Mouse (Mus musculus) ES-Bruce4 (cell line): ENCODE results near the gene Limk2.

Experiments
- CTCF ChIP-seq: IDR thresholded peaks from one replicate; pipeline ENCODE4 v1.8.1; 2011; ENCODE audit warnings: low read depth, low read length
- EP300 ChIP-seq: IDR thresholded peaks from 2 replicates; pipeline ENCODE4 v1.6.1; 2011; ENCODE audit warnings: low read depth, low read length; ENCODE audit not compliant: insufficient read depth
- POLR2A ChIP-seq: IDR thresholded peaks from one replicate; pipeline ENCODE4 v1.8.1; 2011; ENCODE audit warnings: low read length; ENCODE audit not compliant: insufficient read depth

DNA sequence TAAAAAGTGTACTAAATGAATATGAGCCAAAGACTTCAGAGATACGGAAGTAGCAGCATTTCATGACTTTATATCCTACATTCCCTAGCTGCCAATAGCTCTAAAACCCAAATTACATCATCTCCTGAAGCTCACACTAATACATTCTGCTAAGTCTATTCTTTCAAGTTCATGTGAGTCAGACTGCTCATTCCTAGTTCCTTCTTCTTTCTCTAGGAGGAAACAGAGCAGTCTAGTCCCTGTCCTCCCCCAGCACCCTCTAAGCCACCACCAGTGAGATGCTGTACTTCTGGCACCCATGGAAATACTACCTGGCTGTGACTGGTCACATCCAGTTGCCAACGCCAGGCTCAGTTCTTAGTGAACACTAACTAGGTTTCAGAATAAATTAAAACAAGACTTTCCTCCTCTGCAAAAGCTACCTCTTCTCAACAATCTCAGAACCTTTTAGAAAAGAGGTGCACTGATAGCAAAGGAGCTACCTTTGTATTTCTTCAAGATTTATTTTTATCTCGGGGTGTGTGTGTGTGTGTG, 18.8 kb upstream of the Limk2 start:
- TF ChIP-seq CTCF: no peak
- TF ChIP-seq POLR2A: no peak
- no peak for TF ChIP-seq EP300
